Mouse (Mus musculus) right cerebral cortex, adult 18-20 months (tissue): ENCODE data around the gene Rhbg.

ENCODE experiments used
- DNase-seq: peaks from one replicate; pipeline ENCODE4 v3.0.0; 2022; ENCODE audit warnings: mixed read lengths

Gene Rhbg

GRCm38 (mm10) chr3:88256382-88256781 lies 1.9 kb upstream of the Rhbg start:
- no peak for DNase-seq

GRCm38 (mm10) chr3:88255950-88256349 lies 1.4 kb upstream of the Rhbg start:
- no peak for DNase-seq

- no peak for DNase-seq
Observed at GRCm38 (mm10) chr3:88252739-88253138, 1.8 kb downstream of the Rhbg start.

- DNase-seq: no peak
Observed at GRCm38 (mm10) chr3:88248406-88248805, 6.1 kb downstream of the Rhbg start.

- no peak for DNase-seq
Observed at GRCm38 (mm10) chr3:88247666-88248065, 6.8 kb downstream of the Rhbg start.

- DNase-seq: peak; percentile 66
Observed at GRCm38 (mm10) chr3:88245811-88246210, 8.7 kb downstream of the Rhbg start.

GRCm38 (mm10) chr3:88244071-88244470 lies 10.4 kb downstream of the Rhbg start:
- peak; percentile 58 for DNase-seq

GRCm38 (mm10) chr3:88242531-88242930 lies 12.0 kb downstream of the Rhbg start:
- DNase-seq: peak; percentile 80

GRCm38 (mm10) chr3:88241045-88241786 lies 13.3 kb downstream of the Rhbg start:
- DNase-seq: no peak

GRCm38 (mm10) chr3:88239446-88239845 lies 15.1 kb downstream of the Rhbg start:
- no peak for DNase-seq

GRCm38 (mm10) chr3:88238866-88239391 lies 15.6 kb downstream of the Rhbg start:
- no peak for DNase-seq

- no peak for DNase-seq
Observed at GRCm38 (mm10) chr3:88237556-88238194, 16.8 kb downstream of the Rhbg start.

- DNase-seq: no peak
Observed at GRCm38 (mm10) chr3:88237161-88237555, 17.4 kb downstream of the Rhbg start.

- DNase-seq: no peak
Observed at GRCm38 (mm10) chr3:88235616-88236015, 18.9 kb downstream of the Rhbg start.

GRCm38 (mm10) chr3:88235216-88235615 lies 19.3 kb downstream of the Rhbg start:
- DNase-seq: no peak

GRCm38 (mm10) chr3:88234041-88234440 lies 20.5 kb downstream of the Rhbg start:
- no peak for DNase-seq

GRCm38 (mm10) chr3:88232851-88233649 lies 21.5 kb downstream of the Rhbg start:
- DNase-seq: no peak

GRCm38 (mm10) chr3:88232301-88232702 lies 22.2 kb downstream of the Rhbg start:
- DNase-seq: peak; percentile 82

GRCm38 (mm10) chr3:88231061-88231641 lies 23.4 kb downstream of the Rhbg start:
- DNase-seq: no peak

GRCm38 (mm10) chr3:88230262-88231047 lies 24.1 kb downstream of the Rhbg start:
- no peak for DNase-seq

- DNase-seq: no peak
Observed at GRCm38 (mm10) chr3:88229526-88229925, 25.0 kb downstream of the Rhbg start.

GRCm38 (mm10) chr3:88228906-88229305 lies 25.6 kb downstream of the Rhbg start:
- DNase-seq: no peak
